In genomic region chr12:100455453-100455852, GRCm38 (mm10) we compare ENCODE assay signal across 10 mouse cellular contexts.
DNase-seq lines count a peak whose midpoint lies in the region; ATAC-seq and TF ChIP-seq lines count a peak whose summit lies in the region.
"Had no signal": no experiment of that assay in that cellular context is flagged by ENCODE, and none has a peak within 500 bp of the region (broad histone marks: within the 10 kb centered on the region; RNA-seq: fewer than 3 reads in every experiment).

No protein-coding gene starts in this region.

- H3K4me1 ChIP-seq in midbrain, postnatal 0 days (ENCODE audit: insufficient read depth, low read length): no peaks in the 10 kb centered on the region
- H3K4me1 ChIP-seq in midbrain, embryonic 14.5 days (ENCODE audit: control insufficient read depth, insufficient read depth, low read length): no peaks in the 10 kb centered on the region
- no peaks in the 10 kb centered on the region for H3K4me1 ChIP-seq in stomach, postnatal 0 days (replicated peaks; ENCODE audit: control insufficient read depth, insufficient read depth)
- H3K4me1 ChIP-seq: neural tube, embryonic 12.5 days had no signal

- no peaks in the 10 kb centered on the region for H3K36me3 ChIP-seq in midbrain, postnatal 0 days (ENCODE audit: insufficient read depth, low read length)
- H3K36me3 ChIP-seq in midbrain, embryonic 14.5 days (ENCODE audit: control insufficient read depth, insufficient read depth, low read length): peaks cover 8% of the 10 kb centered on the region
- no peaks in the 10 kb centered on the region for H3K36me3 ChIP-seq in stomach, postnatal 0 days (ENCODE audit: control insufficient read depth, insufficient read depth, low read length)
- H3K36me3 ChIP-seq: neural tube, embryonic 12.5 days had no signal

- no peak for TF ChIP-seq EP300 in stomach, postnatal 0 days (optimal IDR thresholded peaks at IDR 0.05)

- H3K4me3 ChIP-seq in midbrain, postnatal 0 days (ENCODE audit: low read depth, low read length): no peak overlapping the region
- no peak overlapping the region for H3K4me3 ChIP-seq in midbrain, embryonic 14.5 days (replicated peaks; ENCODE audit: low read depth, low read length)
- no peak overlapping the region for H3K4me3 ChIP-seq in stomach, postnatal 0 days (ENCODE audit: low read depth, low read length)
- H3K4me3 ChIP-seq: neural tube, embryonic 12.5 days had no signal

- ATAC-seq in midbrain, postnatal 0 days (ENCODE audit: low FRiP score): no peak
- ATAC-seq in midbrain, embryonic 14.5 days (ENCODE audit: low FRiP score, low TSS enrichment): no peak
- ATAC-seq in stomach, postnatal 0 days (ENCODE audit: low FRiP score, low TSS enrichment): peak; percentile 32; the same call in 1 of the 2 replicates
- ATAC-seq: liver, postnatal 0 days had no signal

- H3K4me2 ChIP-seq in midbrain, postnatal 0 days (ENCODE audit: low read depth, low read length, poor library complexity, severe bottlenecking): no peak overlapping the region
- H3K4me2 ChIP-seq in midbrain, embryonic 14.5 days (ENCODE audit: low read length): no peak overlapping the region
- H3K4me2 ChIP-seq in stomach, postnatal 0 days (replicated peaks; ENCODE audit: low read depth): no peak overlapping the region
- H3K4me2 ChIP-seq: neural tube, embryonic 12.5 days had no signal

- 0 out of 2 replicates have a peak, but pooled peaks have one; percentile 13 for TF ChIP-seq CTCF in midbrain, postnatal 0 days (IDR thresholded peaks at IDR 0.05)
- TF ChIP-seq CTCF in stomach, postnatal 0 days (IDR thresholded peaks at IDR 0.05; ENCODE audit: low read depth): peak; percentile 32

- no peak overlapping the region for H3K9ac ChIP-seq in midbrain, postnatal 0 days (replicated peaks; ENCODE audit: low read length, poor library complexity, severe bottlenecking)
- no peak overlapping the region for H3K9ac ChIP-seq in midbrain, embryonic 14.5 days (replicated peaks; ENCODE audit: low read length)
- no peak overlapping the region for H3K9ac ChIP-seq in stomach, postnatal 0 days (ENCODE audit: low read length)
- H3K9ac ChIP-seq: liver, postnatal 0 days; neural tube, embryonic 12.5 days had no signal

- H3K27me3 ChIP-seq in midbrain, postnatal 0 days (ENCODE audit: insufficient read depth, low read length): no peaks in the 10 kb centered on the region
- no peaks in the 10 kb centered on the region for H3K27me3 ChIP-seq in midbrain, embryonic 14.5 days (ENCODE audit: control insufficient read depth, insufficient read depth, low read length)
- H3K27me3 ChIP-seq in stomach, postnatal 0 days (ENCODE audit: control insufficient read depth, insufficient read depth, low read length): no peaks in the 10 kb centered on the region
- H3K27me3 ChIP-seq: neural tube, embryonic 12.5 days had no signal

- WGBS in midbrain, postnatal 0 days: 71% methylated on average over 2 of the region's 2 CpGs
- WGBS in midbrain, embryonic 14.5 days: 87% methylated on average over 2 of the region's 2 CpGs
- 71% methylated on average over 2 of the region's 2 CpGs for WGBS in stomach, postnatal 0 days

- H3K9me3 ChIP-seq in midbrain, postnatal 0 days (ENCODE audit: low read length): no peaks in the 10 kb centered on the region
- no peaks in the 10 kb centered on the region for H3K9me3 ChIP-seq in midbrain, embryonic 14.5 days (ENCODE audit: control insufficient read depth, low read length)
- H3K9me3 ChIP-seq in stomach, postnatal 0 days (ENCODE audit: control insufficient read depth, low read length): no peaks in the 10 kb centered on the region
- H3K9me3 ChIP-seq: neural tube, embryonic 12.5 days had no signal

- DNase-seq in midbrain, postnatal 0 days (ENCODE audit: low spot score): no peak
- no peak for DNase-seq in midbrain, embryonic 14.5 days
- peak; percentile 77 for DNase-seq in cerebellum, adult 11-12 months
- DNase-seq in heart, adult 9 months (ENCODE audit: low spot score in 2 of 2): peak; percentile 52 to 62
- no peak for DNase-seq in stomach, postnatal 0 days (ENCODE audit: low spot score)
- DNase-seq in kidney, adult 9 months: no peak
- DNase-seq in right cerebral cortex, adult 2 months (ENCODE audit: low spot score in 2 of 2): no peak
- DNase-seq: kidney, postnatal 4 days; liver, postnatal 0 days had no signal

- no peak overlapping the region for H3K27ac ChIP-seq in midbrain, postnatal 0 days (ENCODE audit: low read depth, low read length)
- no peak overlapping the region for H3K27ac ChIP-seq in midbrain, embryonic 14.5 days (replicated peaks; ENCODE audit: low read depth, low read length)
- no peak overlapping the region for H3K27ac ChIP-seq in stomach, postnatal 0 days (replicated peaks)
- H3K27ac ChIP-seq: neural tube, embryonic 12.5 days had no signal

Comparison
In these comparisons a context has a peak if more than half of its experiments do, and no peak if none do; other contexts are left out.
1. DNase-seq: peak in cerebellum, adult 11-12 months (single experiment) and heart, adult 9 months (2 of 2); none in midbrain, postnatal 0 days (single experiment), midbrain, embryonic 14.5 days (single experiment), stomach, postnatal 0 days (single experiment), kidney, adult 9 months (single experiment) and right cerebral cortex, adult 2 months (0 of 2).